In the genomic region with DNA sequence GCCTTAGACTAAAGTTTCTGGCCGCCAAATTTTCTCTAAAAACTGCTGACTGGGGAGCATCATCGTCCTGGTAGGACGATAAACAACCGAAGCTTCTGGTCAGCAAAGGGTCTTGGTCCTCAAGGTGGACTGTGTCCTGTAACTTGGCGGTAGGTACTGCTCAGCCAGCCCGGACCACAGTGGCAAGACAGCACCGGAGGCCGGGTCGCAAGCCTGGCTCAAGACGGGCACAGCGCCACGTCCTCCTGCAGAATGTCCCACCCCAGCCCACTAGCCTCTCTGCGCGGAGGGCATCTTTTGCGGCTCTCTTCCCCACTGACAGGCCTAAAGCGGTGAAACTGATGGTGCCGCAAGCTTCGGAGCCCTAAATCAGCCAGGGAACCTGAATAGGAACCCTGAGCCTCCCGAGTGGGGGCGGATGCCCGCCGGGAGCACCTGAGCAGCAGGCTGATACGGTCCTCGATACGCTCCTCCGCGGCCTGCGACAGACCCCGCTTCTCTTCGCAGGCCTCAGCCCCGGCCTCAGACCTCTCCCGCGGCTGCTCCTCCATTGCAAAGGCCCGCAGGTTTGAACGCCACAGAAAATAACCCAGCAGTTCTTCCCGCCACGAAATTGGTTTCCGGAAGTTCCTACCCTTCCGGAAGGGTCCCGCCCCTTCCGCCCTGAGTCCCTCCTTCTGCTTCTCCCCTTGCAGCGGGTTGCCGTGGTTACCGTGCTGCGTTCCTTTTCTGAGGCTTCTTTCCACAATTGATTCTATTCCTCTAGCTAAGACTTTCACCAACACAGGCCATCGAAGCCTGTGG, we compare ENCODE assay signal across 8 mouse cellular contexts. TPM values are rescaled to one million over a fixed set of nuclear protein-coding genes. Genes with fewer than 3 reads are reported as not detected.
DNase-seq lines count a peak whose midpoint lies in the region; ATAC-seq and TF ChIP-seq lines count a peak whose summit lies in the region.

A gene (minus strand): TSS at position 648 of the 804 bp plus-strand sequence.

- peak; percentile 76 for DNase-seq in gastrocnemius, postnatal 10 days
- DNase-seq in left cerebral cortex, postnatal 10 days (ENCODE audit: extremely low spot score in 1 of 2, low spot score in 2 of 2), result peak; percentile 80 to 91
- peak; percentile 78 for DNase-seq in right cerebral cortex, postnatal 25 days
- DNase-seq in urinary bladder, postnatal 4 days (ENCODE audit: low spot score in 2 of 2), result peak; percentile 74 to 87

- H3K27ac ChIP-seq in cortical plate, adult 2 months (ENCODE audit: insufficient read depth, low read length), result no peak within 1 kb of the TSS

- TF ChIP-seq POLR2A in cortical plate, adult 2 months (IDR thresholded peaks at IDR 0.05; ENCODE audit: extremely low read depth, insufficient read depth, low read length), result peak; percentile 36; the same call in 1 of the 2 replicates

- TF ChIP-seq CTCF in cortical plate, adult 2 months (IDR thresholded peaks at IDR 0.05; ENCODE audit: extremely low read depth, insufficient read depth, low read length), result no peak

- no peaks in the 10 kb centered on the region for H3K4me1 ChIP-seq in cortical plate, adult 2 months (ENCODE audit: control insufficient read depth, insufficient read depth, low read length)

- ATAC-seq in activated CD4-positive, CD25-positive, alpha-beta regulatory T cell, adult 4 months, result peak; percentile 100
- ATAC-seq in inflammation-experienced regulatory T-cells, adult 6 months, result peak; percentile 100
- ATAC-seq in megakaryocyte-erythroid progenitor cell, adult 5-6 weeks (replicated peaks; ENCODE audit: low FRiP score, low TSS enrichment, poor library complexity, severe bottlenecking), result peak; percentile 83

- intact Hi-C loops in left cerebral cortex, postnatal 10 days (cut with DNase I), result no loop called here

- peak within 1 kb of the TSS; percentile 37 for H3K4me3 ChIP-seq in cortical plate, adult 2 months (ENCODE audit: insufficient read depth, low read length)

RNA-seq across cellular contexts. Expression of the gene that starts here (rescaled TPM):
- 1 to 10 TPM; 6.0 to 6.9 TPM for polyA plus RNA-seq in activated CD4-positive, CD25-positive, alpha-beta regulatory T cell, adult 4 months (2017; shearing (Covaris generic))
- 1.2 and 1.3 TPM in 2 replicates for polyA plus RNA-seq in cortical plate, adult 2 months (2012; rRNA removed)
- total RNA-seq in gastrocnemius, postnatal 10 days (2021), result 1 to 10 TPM; 2.3 to 3.3 TPM
- polyA plus RNA-seq in inflammation-experienced regulatory T-cells, adult 6 months (2017; shearing (Covaris generic)), result 10 to 100 TPM in 1 of 3 experiments, 1 to 10 TPM in 2; 3.2 to 16.6 (median 3.2) TPM
- 1 to 10 TPM; 1.8 to 3.1 TPM for total RNA-seq in left cerebral cortex, postnatal 10 days (2021)
- total RNA-seq in megakaryocyte-erythroid progenitor cell, adult 5-6 weeks (2014; fragmentation: Nextera tagmentation), result 58.3 and 100 TPM in 2 replicates
- 67.0 and 95.9 TPM in 2 replicates for total RNA-seq in megakaryocyte-erythroid progenitor cell, adult 5-6 weeks (2017)

Comparison
In these comparisons a context has a peak if more than half of its experiments do, and no peak if none do; other contexts are left out.
1. RNA of the gene that starts here (total RNA-seq): 58.3 to 100 TPM in megakaryocyte-erythroid progenitor cell, adult 5-6 weeks; 2.3 to 3.3 TPM in gastrocnemius, postnatal 10 days and 1.8 to 3.1 TPM in left cerebral cortex, postnatal 10 days; every median in the first group is over 10 times any median in the second.
2. Peak in every context shown above with its lines, with median percentiles within 50 percentile points of each other: ATAC-seq and DNase-seq.